Mouse (Mus musculus): ENCODE results near the gene Hemk1. TPM values are rescaled to one million over a fixed set of nuclear protein-coding genes. Genes with fewer than 3 reads are reported as not detected.

The Hemk1 gene
- polyA plus RNA-seq, 1 experiment from 2014 or later, result 13.5 TPM

- Histone ChIP-seq H3K9me3 (replicated peaks) (no peaks in the 10 kb centered on the region), H3K4me3 (no peak overlapping the region), H3K27me3 (ENCODE audit: low read depth, poor library complexity, severe bottlenecking) (peaks cover 5% of the 10 kb centered on the region), H3K27ac (replicated peaks) (no peak overlapping the region), H3K36me3 (peaks cover 16% of the 10 kb centered on the region), H3K4me1 (peaks cover 43% of the 10 kb centered on the region)
- 91% methylated on average over 6 of the region's 6 CpGs for WGBS
- DNase-seq (ENCODE audit: low spot score), result no peak
Observed at GRCm38 (mm10) chr9:107336386-107336785, 1.8 kb downstream of the Hemk1 start.

- WGBS, result 19% methylated on average over 5 of the region's 5 CpGs
Observed at GRCm38 (mm10) chr9:107335909-107336308, 2.2 kb downstream of the Hemk1 start.

GRCm38 (mm10) chr9:107335046-107335445, 3.1 kb downstream of the Hemk1 start:
- H3K4me1 ChIP-seq, result peaks cover 29% of the 10 kb centered on the region
- DNase-seq (ENCODE audit: low spot score), result no peak
- peaks cover 24% of the 10 kb centered on the region for H3K36me3 ChIP-seq
- H3K27me3 ChIP-seq (ENCODE audit: low read depth, poor library complexity, severe bottlenecking), result no peaks in the 10 kb centered on the region
- no peak overlapping the region for H3K4me3 ChIP-seq
- no peak overlapping the region for H3K27ac ChIP-seq (replicated peaks)
- WGBS, result 92% methylated on average over 5 of the region's 5 CpGs
- H3K9me3 ChIP-seq (replicated peaks), result no peaks in the 10 kb centered on the region

More at GRCm38 (mm10) chr9:107335909-107336308, 2.2 kb downstream of the Hemk1 start:
- peaks cover 21% of the 10 kb centered on the region for H3K36me3 ChIP-seq
- H3K4me1 ChIP-seq, result peaks cover 38% of the 10 kb centered on the region
- H3K4me3 ChIP-seq, result no peak overlapping the region
- H3K27ac ChIP-seq (replicated peaks), result no peak overlapping the region
- peaks cover under 1% of the 10 kb centered on the region; the same call in 1 of the 2 replicates for H3K27me3 ChIP-seq (ENCODE audit: low read depth, poor library complexity, severe bottlenecking)
- peak; percentile 64 for DNase-seq (ENCODE audit: low spot score)
- no peaks in the 10 kb centered on the region for H3K9me3 ChIP-seq (replicated peaks)

- Histone ChIP-seq H3K4me3 (no peak overlapping the region), H3K4me1 (peaks cover 22% of the 10 kb centered on the region), H3K27ac (replicated peaks) (no peak overlapping the region), H3K9me3 (replicated peaks) (no peaks in the 10 kb centered on the region), H3K36me3 (peaks cover 24% of the 10 kb centered on the region), H3K27me3 (ENCODE audit: low read depth, poor library complexity, severe bottlenecking) (no peaks in the 10 kb centered on the region)
- 88% methylated on average over 6 of the region's 6 CpGs for whole genome bisulfite sequencing
- DNase-seq (ENCODE audit: low spot score), result no peak
Observed at GRCm38 (mm10) chr9:107334356-107334755, 3.8 kb downstream of the Hemk1 start.

- H3K9me3 ChIP-seq (replicated peaks), result no peaks in the 10 kb centered on the region
- H3K4me1 ChIP-seq, result peaks cover 16% of the 10 kb centered on the region
- 77% methylated on average over 2 of the region's 2 CpGs for whole genome bisulfite sequencing
- H3K4me3 ChIP-seq, result no peak overlapping the region
- no peak overlapping the region for H3K27ac ChIP-seq (replicated peaks)
- DNase-seq (ENCODE audit: low spot score), result no peak
- no peaks in the 10 kb centered on the region for H3K27me3 ChIP-seq (ENCODE audit: low read depth, poor library complexity, severe bottlenecking)
- peaks cover 29% of the 10 kb centered on the region for H3K36me3 ChIP-seq
Observed at GRCm38 (mm10) chr9:107333686-107334085, 4.5 kb downstream of the Hemk1 start.

- Histone ChIP-seq H3K27ac (replicated peaks) (no peak overlapping the region), H3K27me3 (ENCODE audit: low read depth, poor library complexity, severe bottlenecking) (no peaks in the 10 kb centered on the region), H3K4me3 (no peak overlapping the region), H3K36me3 (peaks cover 46% of the 10 kb centered on the region), H3K9me3 (replicated peaks) (no peaks in the 10 kb centered on the region), H3K4me1 (peaks cover 11% of the 10 kb centered on the region)
- DNase-seq (ENCODE audit: low spot score), result no peak
- WGBS, result 80% methylated on average over 6 of the region's 6 CpGs
Observed at GRCm38 (mm10) chr9:107330791-107331190, 7.4 kb downstream of the Hemk1 start.

- Histone ChIP-seq H3K4me3 (no peak overlapping the region), H3K4me1 (peaks cover 16% of the 10 kb centered on the region), H3K27me3 (ENCODE audit: low read depth, poor library complexity, severe bottlenecking) (no peaks in the 10 kb centered on the region), H3K9me3 (replicated peaks) (no peaks in the 10 kb centered on the region), H3K36me3 (peaks cover 43% of the 10 kb centered on the region), H3K27ac (replicated peaks) (no peak overlapping the region)
- WGBS, result 94% methylated on average over 16 of the region's 16 CpGs
- no peak for DNase-seq (ENCODE audit: low spot score)
Observed at GRCm38 (mm10) chr9:107327879-107328620, 10.1 kb downstream of the Hemk1 start.

GRCm38 (mm10) chr9:107325904-107326303, 12.2 kb downstream of the Hemk1 start:
- no peak for DNase-seq (ENCODE audit: low spot score)
- Histone ChIP-seq H3K4me3 (no peak overlapping the region), H3K27me3 (ENCODE audit: low read depth, poor library complexity, severe bottlenecking) (no peaks in the 10 kb centered on the region), H3K36me3 (peaks cover 25% of the 10 kb centered on the region), H3K27ac (replicated peaks) (no peak overlapping the region), H3K4me1 (peaks cover 16% of the 10 kb centered on the region), H3K9me3 (replicated peaks) (no peaks in the 10 kb centered on the region)
- WGBS, result 90% methylated on average over 7 of the region's 7 CpGs

GRCm38 (mm10) chr9:107324799-107325561, 13.2 kb downstream of the Hemk1 start:
- Histone ChIP-seq H3K27ac (replicated peaks) (0 out of 2 replicates have a peak overlapping the region, but pooled peaks have one; percentile 28), H3K9me3 (replicated peaks) (no peaks in the 10 kb centered on the region), H3K4me3 (no peak overlapping the region), H3K36me3 (peaks cover 22% of the 10 kb centered on the region), H3K4me1 (peaks cover 16% of the 10 kb centered on the region), H3K27me3 (ENCODE audit: low read depth, poor library complexity, severe bottlenecking) (no peaks in the 10 kb centered on the region)
- 56% methylated on average over 4 of the region's 4 CpGs for whole genome bisulfite sequencing
- no peak for DNase-seq (ENCODE audit: low spot score)

- H3K36me3 ChIP-seq, result peaks cover 16% of the 10 kb centered on the region
- H3K4me1 ChIP-seq, result peaks cover 16% of the 10 kb centered on the region
- H3K27ac ChIP-seq (replicated peaks), result no peak overlapping the region
- no peaks in the 10 kb centered on the region for H3K27me3 ChIP-seq (ENCODE audit: low read depth, poor library complexity, severe bottlenecking)
- H3K9me3 ChIP-seq (replicated peaks), result no peaks in the 10 kb centered on the region
- no peak for DNase-seq (ENCODE audit: low spot score)
- 81% methylated on average over 6 of the region's 6 CpGs for WGBS
- H3K4me3 ChIP-seq, result no peak overlapping the region
Observed at GRCm38 (mm10) chr9:107323558-107323957, 14.6 kb downstream of the Hemk1 start.

GRCm38 (mm10) chr9:107322461-107323050, 15.6 kb downstream of the Hemk1 start:
- H3K27ac ChIP-seq (replicated peaks), result no peak overlapping the region
- H3K9me3 ChIP-seq (replicated peaks), result no peaks in the 10 kb centered on the region
- H3K36me3 ChIP-seq, result peaks cover 5% of the 10 kb centered on the region; the same call in 1 of the 2 replicates
- H3K27me3 ChIP-seq (ENCODE audit: low read depth, poor library complexity, severe bottlenecking), result no peaks in the 10 kb centered on the region
- 86% methylated on average over 8 of the region's 8 CpGs for WGBS
- DNase-seq (ENCODE audit: low spot score), result no peak
- peaks cover 16% of the 10 kb centered on the region for H3K4me1 ChIP-seq
- H3K4me3 ChIP-seq, result no peak overlapping the region

GRCm38 (mm10) chr9:107315791-107316190, 22.4 kb downstream of the Hemk1 start:
- 91% methylated on average over 2 of the region's 2 CpGs for WGBS
- Histone ChIP-seq H3K4me3 (no peak overlapping the region), H3K27ac (replicated peaks) (no peak overlapping the region), H3K9me3 (replicated peaks) (no peaks in the 10 kb centered on the region), H3K27me3 (ENCODE audit: low read depth, poor library complexity, severe bottlenecking) (no peaks in the 10 kb centered on the region), H3K4me1 (no peaks in the 10 kb centered on the region; the same call in 1 of the 2 replicates), H3K36me3 (no peaks in the 10 kb centered on the region)
- DNase-seq (ENCODE audit: low spot score), result no peak

Data from midbrain, embryonic 10.5 days (tissue).